Mouse (Mus musculus) Patski (cell line): ENCODE data around the gene Il9. TPM values are rescaled to one million over a fixed set of nuclear protein-coding genes. Genes with fewer than 3 reads are reported as not detected.

Experiments
- ATAC-seq: fragments of 100-300 bp; one replicate; pipeline ENCODE4 v1.8.0; 2021
- CTCF ChIA-PET: fragments of 350-600 bp; sonication (Branson Sonifier 250); formaldehyde crosslinking; loops from one replicate; lab custom pipeline; 2022; ENCODE audit warnings: inconsistent platforms; lab: Charles Lee
- POLR2A ChIA-PET: fragments of 350-600 bp; sonication (Branson Sonifier 250); formaldehyde crosslinking; loops from one replicate; lab custom pipeline; 2022; ENCODE audit warnings: antibody characterized with exemption, inconsistent platforms; lab: Charles Lee
- DNase-seq: peaks from one replicate; pipeline ENCODE4 v3.0.0-alpha.2; 2011; ENCODE audit warnings: low read depth, low spot score
- H3K27me3 ChIP-seq: fragments of 371-371 bp; one replicate; pipeline ENCODE4 v1.5.1; 2021
- CTCF ChIP-seq: fragments of 100-300 bp; IDR thresholded peaks from one replicate; pipeline ENCODE4 v1.5.1; 2021
- in situ Hi-C: fragments of 300-500 bp; cut with MboI; formaldehyde crosslinking; loops from 3 replicates; pipeline ENCODE4 v1.11.1; 2018; ENCODE audit warnings: low pct_unique_long_range_greater_than_20kb, mixed read lengths
- polyA plus RNA-seq: library from polyadenylated mRNA; unstranded; gene quantifications from one replicate; pipeline ENCODE4 v1.2.3, GENCODE M21; 2021

Gene Il9
- polyA plus RNA-seq, 1 experiment from 2014 or later = not detected

- H3K27me3 ChIP-seq = no peaks in the 10 kb centered on the region
- ATAC-seq = peak; percentile 40
- TF ChIP-seq CTCF = no peak
- ChIA-PET POLR2A (no interaction called here), CTCF (interaction anchor here (0.8 kb wide), 1 partner anchor 170 kb away, joined by 3 read pairs; no protein-coding TSS in a partner anchor)
- in situ Hi-C loops = no loop called here
- no peak for DNase-seq
These were observed 32.6 kb downstream of the Il9 start for GRCm38 (mm10) chr13:56449239-56450030.

- CTCF ChIA-PET = no interaction called here
- ATAC-seq (no peak), DNase-seq (no peak)
- POLR2A ChIA-PET = no interaction called here
- in situ Hi-C loops = no loop called here
- H3K27me3 ChIP-seq = no peaks in the 10 kb centered on the region
- no peak for TF ChIP-seq CTCF
These were observed 37.0 kb downstream of the Il9 start for GRCm38 (mm10) chr13:56444996-56445395.

GRCm38 (mm10) chr13:56444112-56444511 is 37.9 kb downstream of the Il9 start:
- CTCF ChIA-PET = no interaction called here
- no peak for TF ChIP-seq CTCF
- in situ Hi-C loops = no loop called here

GRCm38 (mm10) chr13:56443411-56443810 is 38.6 kb downstream of the Il9 start:
- ChIA-PET POLR2A (no interaction called here), CTCF (interaction anchor here (1.1 kb wide), 1 partner anchor 14 kb away, joined by 3 read pairs; no protein-coding TSS in a partner anchor)
- H3K27me3 ChIP-seq = no peaks in the 10 kb centered on the region
- TF ChIP-seq CTCF = no peak
- DNase-seq (no peak), ATAC-seq (peak; percentile 65)
- in situ Hi-C loops = no loop called here

More at GRCm38 (mm10) chr13:56444112-56444511, 37.9 kb downstream of the Il9 start:
- ATAC-seq (peak; percentile 82), DNase-seq (peak; percentile 67)
- POLR2A ChIA-PET = no interaction called here
- H3K27me3 ChIP-seq = no peaks in the 10 kb centered on the region

- CTCF ChIA-PET = no interaction called here
- no peak for DNase-seq
- H3K27me3 ChIP-seq = no peaks in the 10 kb centered on the region
- TF ChIP-seq CTCF = no peak
- POLR2A ChIA-PET = no interaction called here
- ATAC-seq = peak; percentile 16
- in situ Hi-C loops = no loop called here
These were observed 43.6 kb downstream of the Il9 start, which contains the start of gene Slc25a48 for GRCm38 (mm10) chr13:56438211-56439075. Gene Slc25a48, plus strand, starts transcription at chr13:56438355.

GRCm38 (mm10) chr13:56435615-56436287 is 46.3 kb downstream of the Il9 start:
- no peak for ATAC-seq
- ChIA-PET CTCF (no interaction called here), POLR2A (no interaction called here)
- TF ChIP-seq CTCF = no peak
- H3K27me3 ChIP-seq = no peaks in the 10 kb centered on the region
- in situ Hi-C loops = no loop called here
- no peak for DNase-seq

GRCm38 (mm10) chr13:56434311-56434751 is 47.7 kb downstream of the Il9 start:
- peak; percentile 56 for ATAC-seq
- ChIA-PET CTCF (interaction anchor here (1.0 to 1.5 kb wide), 2 partner anchors 27 to 160 kb away, joined by 3 read pairs; no protein-coding TSS in a partner anchor), POLR2A (interaction anchor here (0.6 kb wide), 1 partner anchor 28 kb away, joined by 4 read pairs; no protein-coding TSS in a partner anchor)
- TF ChIP-seq CTCF = no peak
- DNase-seq = no peak
- in situ Hi-C loops = no loop called here
- H3K27me3 ChIP-seq = no peaks in the 10 kb centered on the region

- ATAC-seq (no peak), DNase-seq (no peak)
- POLR2A ChIA-PET = no interaction called here
- no peak for TF ChIP-seq CTCF
- in situ Hi-C loops = no loop called here
- CTCF ChIA-PET = interaction anchor here (1.0 to 1.5 kb wide), 4 partner anchors 25 to 160 kb away, joined by 3 to 5 read pairs (median 3); no protein-coding TSS in a partner anchor
- H3K27me3 ChIP-seq = no peaks in the 10 kb centered on the region
These were observed 48.6 kb downstream of the Il9 start for GRCm38 (mm10) chr13:56433466-56433865.

- no peak for DNase-seq
- ChIA-PET CTCF (interaction anchor here (1.1 kb wide), 1 partner anchor 24 kb away, joined by 5 read pairs; no protein-coding TSS in a partner anchor), POLR2A (no interaction called here)
- no peak for ATAC-seq
- no peak for TF ChIP-seq CTCF
- in situ Hi-C loops = no loop called here
- no peaks in the 10 kb centered on the region for H3K27me3 ChIP-seq
These were observed 49.5 kb downstream of the Il9 start for GRCm38 (mm10) chr13:56432496-56432895.

Other genes starting within 250 kb of the Il9 start
- 0.04 TPM for gene Neurog1, start 230.1 kb downstream of the Il9 start, polyA plus RNA-seq
- gene Cxcl14, start 185.7 kb downstream of the Il9 start, polyA plus RNA-seq = 7.7 TPM
- not detected for gene Gm3045, start 55.7 kb downstream of the Il9 start, polyA plus RNA-seq
- 1.1 TPM for gene Slc25a48, start 43.9 kb downstream of the Il9 start, polyA plus RNA-seq
- 3.8 TPM for gene Fbxl21, start 40.2 kb upstream of the Il9 start, polyA plus RNA-seq
- gene Lect2, start 66.3 kb upstream of the Il9 start, polyA plus RNA-seq = not detected
- gene Tgfbi, start 127.3 kb upstream of the Il9 start, polyA plus RNA-seq = 0.04 TPM
- gene Smad5, start 220.8 kb upstream of the Il9 start, polyA plus RNA-seq = 33.4 TPM